Mouse (Mus musculus): ENCODE results near the gene Kcnn1. TPM values are rescaled to one million over a fixed set of nuclear protein-coding genes. Genes with fewer than 3 reads are reported as not detected.
"Not testable (repeated sequence)": the region's sequence is repeated elsewhere in the genome, so short reads cannot be mapped to it uniquely, and the experiment has no call there.

Gene Kcnn1
- total RNA-seq (2022), result 10 to 100 TPM; 12.5 to 14.4 (median 13.2) TPM

DNA sequence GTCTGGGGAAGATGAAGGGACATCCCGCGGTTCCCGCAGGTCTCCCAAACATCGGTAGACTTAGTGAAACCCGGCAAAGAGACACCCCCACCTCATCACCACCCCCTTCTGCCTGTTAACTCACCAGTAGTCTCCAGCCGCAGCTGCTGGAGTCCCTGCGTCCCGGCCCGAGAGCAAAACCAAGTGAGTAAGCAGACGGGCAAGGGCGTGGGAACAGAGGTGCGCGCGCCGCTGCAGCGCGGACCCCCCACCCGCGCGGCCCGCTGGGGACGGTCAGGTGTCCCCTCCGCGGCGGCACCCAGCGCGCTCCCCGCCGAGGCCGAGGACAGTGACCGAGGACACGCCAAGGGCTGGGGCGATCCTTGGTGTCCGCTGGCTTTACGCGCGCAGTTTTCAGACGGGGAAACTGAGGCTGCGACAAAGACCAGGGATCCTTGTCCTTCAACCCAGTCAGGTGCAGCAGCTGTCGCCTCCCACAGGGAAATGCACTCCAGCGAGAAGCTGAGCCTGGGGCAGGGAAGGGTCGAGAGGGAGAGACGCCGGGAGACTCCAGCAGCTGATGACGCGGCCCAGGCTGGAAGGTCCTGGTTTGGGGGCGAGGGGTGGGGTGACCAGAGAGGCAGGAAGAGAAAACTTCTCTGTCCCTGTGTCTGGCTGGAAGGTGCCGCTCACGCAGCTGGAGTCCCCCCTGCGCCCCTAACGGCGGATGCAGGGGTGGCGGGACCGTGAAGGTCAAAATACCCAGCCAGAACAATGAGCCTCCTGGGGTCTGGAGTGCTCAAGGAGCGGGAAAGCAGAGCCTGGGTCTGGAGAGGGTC, at the start of gene Kcnn1:
Gene Kcnn1, minus strand, starts transcription at position 435 of the 818 bp plus-strand sequence.
- DNase-seq (ENCODE audit: low spot score), result no peak

DNA sequence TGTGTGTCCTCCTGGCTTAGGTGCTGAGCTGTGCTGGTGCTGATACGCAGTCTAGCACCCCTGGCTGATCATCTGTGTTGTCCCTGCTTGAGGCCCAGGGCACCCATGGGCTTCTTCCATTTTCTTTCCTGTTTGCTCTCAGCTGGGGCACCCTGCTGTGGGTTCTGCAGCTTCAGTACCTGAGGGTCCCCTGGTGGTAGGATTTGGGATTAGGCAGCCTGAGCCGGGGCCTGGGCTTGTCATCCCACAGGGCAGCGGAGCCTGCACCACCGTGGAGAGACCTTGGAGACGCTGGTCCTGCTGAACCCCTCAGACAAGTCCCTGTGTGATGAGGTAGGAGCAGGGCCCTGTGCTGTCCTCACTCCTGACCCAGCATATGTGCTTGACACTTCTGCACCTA, 48.5 kb upstream of the Kcnn1 start:
- no peak for DNase-seq (ENCODE audit: low spot score)

DNA sequence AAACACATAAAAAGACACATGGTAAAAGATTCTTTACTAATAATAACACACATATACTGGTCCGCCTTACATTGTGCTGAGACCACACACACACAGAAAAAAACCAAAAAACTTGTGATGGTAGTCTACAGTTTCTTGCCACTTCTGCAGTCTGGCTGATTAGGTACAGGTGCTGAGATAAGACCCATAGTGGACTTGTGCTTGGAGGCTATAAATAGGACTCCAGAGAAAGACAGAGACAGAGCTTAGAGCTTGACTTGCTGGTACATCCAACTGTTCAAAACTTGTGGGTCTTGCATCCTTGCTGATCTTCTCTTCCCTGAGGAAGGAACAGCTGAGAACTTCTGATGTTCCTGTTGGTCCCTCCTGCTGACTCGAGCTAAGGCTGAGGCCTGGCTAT, 44.5 kb upstream of the Kcnn1 start:
- DNase-seq (ENCODE audit: low spot score), result no peak

DNA sequence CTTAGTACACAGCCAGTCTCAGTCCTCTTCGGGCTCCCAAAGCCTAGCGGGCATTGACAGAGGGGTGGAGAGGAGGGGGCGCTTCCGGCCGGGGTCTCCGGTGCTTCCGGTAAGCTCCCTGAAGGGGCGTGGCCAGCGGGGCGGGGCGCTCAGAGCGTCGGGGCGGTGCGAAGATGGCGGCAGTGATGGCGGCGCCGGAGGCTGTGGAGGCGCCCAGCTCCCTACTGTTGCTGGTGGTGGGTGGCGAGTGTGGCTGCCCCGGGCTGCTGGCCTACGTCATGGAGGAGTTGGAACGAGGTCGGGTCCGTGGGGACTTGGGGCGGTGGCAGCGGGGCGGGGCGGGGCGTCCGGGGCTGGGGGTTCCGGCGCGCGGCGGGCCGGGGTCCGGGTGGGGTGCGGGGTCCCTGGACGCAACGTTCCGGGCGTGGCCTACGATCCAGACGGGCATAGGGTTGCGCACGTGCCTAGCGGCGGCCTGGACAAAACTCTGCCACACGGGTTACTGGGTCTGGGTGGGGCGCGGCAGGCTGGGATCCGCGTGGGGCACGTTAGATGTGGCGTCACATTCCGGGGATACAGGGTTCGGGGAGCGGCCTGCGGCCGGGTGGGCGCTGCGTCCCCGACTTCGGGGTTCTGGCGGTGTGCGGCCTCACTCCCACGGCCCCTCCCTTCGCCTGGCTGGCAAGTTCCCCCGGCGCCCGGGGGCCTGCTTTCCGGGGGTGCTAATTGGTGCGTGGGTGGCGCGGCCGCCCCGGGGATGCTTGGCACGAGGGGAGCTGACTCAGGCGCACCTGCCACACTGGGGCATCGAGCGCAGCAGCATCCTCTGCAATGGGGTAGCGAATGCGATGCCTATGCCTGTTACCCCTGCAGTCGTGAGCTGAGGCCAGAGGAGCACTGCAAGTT, 43.0 kb upstream of the Kcnn1 start, which contains the start of gene Map1s:
Gene Map1s, plus strand, starts transcription at position 102 of the 906 bp plus-strand sequence.
- DNase-seq (ENCODE audit: low spot score), result peak; percentile 40

DNA sequence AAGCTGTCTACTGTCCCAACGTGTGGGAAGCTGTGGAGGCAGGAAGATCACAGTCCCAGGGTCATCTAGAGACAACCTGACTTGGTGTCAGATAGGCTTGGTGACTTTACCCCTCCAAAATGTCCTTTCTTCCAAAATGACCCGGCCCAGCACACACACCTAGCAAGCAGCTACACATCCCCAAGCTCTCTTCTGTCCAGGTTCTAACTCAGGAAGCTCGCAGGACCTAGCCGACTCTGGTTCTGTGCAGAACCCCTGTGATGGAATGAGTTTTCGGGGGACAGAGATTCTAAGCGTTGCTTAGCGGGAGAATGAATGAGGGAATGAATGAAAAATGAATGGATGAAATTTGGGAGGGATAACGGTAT, 42.4 kb upstream of the Kcnn1 start:
- DNase-seq (ENCODE audit: low spot score), result no peak

DNA sequence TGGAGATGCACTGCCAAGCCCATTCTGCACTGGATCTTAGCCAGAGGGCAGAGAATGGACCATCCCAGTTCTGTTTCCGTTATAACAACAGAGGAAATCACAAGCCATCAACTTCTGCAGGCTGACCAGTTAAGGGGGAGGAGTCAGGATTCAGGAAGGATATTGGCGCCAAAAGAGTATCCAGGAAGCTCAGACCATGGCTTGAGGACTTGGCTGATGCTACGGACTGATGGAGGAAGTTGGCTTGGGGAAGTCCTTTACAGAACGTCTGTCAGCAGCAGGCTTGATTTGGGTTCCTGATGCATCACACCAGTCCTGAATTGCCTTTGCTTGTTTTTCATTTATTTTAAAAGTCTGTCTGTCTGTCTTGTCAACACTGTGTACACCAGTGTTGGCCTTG, 41.5 kb upstream of the Kcnn1 start:
- peak; percentile 75 for DNase-seq (ENCODE audit: low spot score)

DNA sequence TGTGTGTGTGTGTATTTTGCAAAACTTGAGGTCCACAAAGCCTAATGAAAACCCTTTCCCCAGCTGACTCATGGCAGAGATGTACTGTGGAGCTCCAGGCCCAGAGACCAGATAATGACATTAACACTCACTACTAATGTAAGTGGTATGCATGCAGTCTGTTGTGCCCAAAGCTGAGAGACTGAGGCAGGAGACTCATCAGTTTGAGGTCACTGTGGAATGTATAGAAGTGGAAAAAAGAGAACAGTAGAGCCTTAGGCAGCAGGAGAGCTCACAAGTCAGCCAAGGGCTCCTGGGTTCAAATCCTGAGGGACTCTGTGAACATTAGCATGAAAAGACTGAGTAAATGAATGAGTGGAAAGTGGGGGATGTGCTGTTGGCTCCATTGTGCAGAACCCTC, 40.5 kb upstream of the Kcnn1 start:
- no peak for DNase-seq (ENCODE audit: low spot score)

DNA sequence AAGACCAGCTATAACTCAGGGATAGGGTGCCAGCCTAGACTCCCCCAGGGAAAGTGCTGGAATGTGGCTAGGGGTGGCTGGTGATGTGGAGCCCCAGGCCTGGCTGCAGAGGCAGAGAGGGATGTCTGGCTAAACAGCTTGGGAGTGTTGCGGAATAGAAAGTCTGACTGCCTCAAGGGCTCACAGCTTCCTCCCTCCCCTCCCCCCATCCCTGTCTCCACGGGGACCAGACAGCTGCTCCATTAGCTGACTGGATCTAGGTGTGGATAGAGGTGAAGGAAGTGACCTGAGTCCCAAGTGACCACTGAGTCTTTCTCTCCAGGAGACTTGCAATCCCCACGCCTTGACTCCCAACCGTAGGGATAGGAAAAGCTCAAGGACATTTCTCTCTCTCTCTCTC, 40.1 kb upstream of the Kcnn1 start:
- no peak for DNase-seq (ENCODE audit: low spot score)

DNA sequence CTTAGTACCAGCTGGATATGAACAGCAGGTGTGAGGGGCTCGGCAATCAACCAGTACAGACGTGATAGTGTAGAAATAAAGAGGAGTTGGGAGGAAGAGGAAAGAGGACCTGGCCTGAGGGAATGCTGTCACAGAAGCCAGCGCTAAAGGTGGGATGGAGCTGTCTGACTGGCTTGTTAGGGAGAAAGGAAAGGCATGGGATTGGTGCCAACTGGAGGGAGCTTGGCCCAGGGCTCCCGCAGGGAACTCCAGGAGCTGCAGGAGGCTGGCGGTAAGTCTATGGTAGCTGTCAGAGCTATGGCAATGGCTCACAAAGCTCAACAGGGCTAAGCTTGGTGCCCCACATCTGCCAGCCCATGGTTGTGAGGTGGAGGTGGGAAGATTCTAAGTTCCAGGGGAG, 39.2 kb upstream of the Kcnn1 start:
- no peak for DNase-seq (ENCODE audit: low spot score)

DNA sequence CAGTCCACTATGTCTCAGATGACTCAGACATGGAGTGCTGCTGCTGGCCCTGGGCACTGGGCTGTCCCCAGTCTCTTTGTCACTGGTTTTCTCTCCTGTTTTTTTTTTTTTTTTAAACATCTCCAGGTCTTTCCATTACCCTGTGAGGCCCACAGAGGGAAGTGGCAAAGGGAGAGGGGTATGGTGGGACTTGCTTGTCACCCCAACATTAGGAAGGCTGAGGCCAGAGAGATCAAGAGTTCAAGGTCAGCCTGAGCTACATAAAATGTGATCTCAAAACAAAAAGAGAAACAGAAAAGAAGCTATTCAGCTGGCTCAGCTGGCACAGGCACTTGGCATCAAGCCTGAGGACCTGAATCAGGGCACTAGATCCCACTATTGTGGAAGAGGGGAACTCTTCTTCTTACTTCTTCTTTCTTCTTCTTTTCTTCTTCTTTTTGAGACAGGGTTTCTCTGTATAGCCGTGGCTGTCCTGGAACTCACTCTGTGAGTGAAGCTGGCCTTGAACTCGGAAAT, 37.9 kb upstream of the Kcnn1 start:
- no peak for DNase-seq (ENCODE audit: low spot score)

DNA sequence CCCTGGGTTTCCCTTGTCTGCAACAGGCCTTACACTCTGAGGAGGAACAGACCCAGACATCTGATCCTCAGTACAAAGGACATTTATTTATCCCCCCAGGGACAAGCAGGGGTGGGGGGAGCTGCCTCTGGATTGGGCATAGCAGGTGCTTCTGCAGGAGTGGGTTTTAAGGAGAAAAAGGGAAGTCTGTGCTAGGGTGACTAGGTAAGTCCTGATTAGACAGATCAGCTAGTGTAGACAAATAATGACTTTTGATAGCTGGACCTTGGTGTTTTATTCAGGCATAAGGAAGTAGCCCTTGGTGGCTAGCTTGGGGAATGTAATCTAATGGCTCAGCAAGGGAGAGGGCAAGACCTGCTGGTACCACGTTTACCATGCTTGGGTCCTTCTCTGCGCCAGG, 36.2 kb upstream of the Kcnn1 start:
- DNase-seq (ENCODE audit: low spot score), result no peak

DNA sequence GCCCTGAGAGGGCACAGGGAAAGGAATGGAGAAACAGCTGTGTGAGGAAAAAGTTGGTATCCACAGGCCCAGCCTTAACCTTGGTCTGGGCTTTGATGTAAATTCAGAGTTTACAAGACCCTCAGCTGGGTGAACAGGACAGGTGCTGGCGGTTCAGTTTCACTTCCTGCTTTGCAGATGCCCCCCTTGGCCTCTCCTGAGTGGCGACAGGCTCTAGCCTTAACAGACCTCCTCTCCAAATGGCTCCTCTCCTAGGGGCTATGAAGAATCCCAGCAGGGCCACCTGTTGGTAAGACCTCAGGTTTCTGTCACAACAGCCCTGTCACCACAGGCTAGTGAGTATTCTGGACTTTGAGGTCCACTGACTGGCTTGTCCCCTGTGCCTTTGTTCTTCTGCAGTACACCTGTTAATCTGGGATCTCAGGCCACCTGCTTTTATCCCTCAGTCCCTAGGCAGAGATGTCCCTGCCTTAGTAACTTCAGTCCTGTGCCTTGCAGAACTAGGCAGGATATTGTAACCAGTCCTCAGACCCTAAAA, 35.7 kb upstream of the Kcnn1 start:
- no peak for DNase-seq (ENCODE audit: low spot score)

DNA sequence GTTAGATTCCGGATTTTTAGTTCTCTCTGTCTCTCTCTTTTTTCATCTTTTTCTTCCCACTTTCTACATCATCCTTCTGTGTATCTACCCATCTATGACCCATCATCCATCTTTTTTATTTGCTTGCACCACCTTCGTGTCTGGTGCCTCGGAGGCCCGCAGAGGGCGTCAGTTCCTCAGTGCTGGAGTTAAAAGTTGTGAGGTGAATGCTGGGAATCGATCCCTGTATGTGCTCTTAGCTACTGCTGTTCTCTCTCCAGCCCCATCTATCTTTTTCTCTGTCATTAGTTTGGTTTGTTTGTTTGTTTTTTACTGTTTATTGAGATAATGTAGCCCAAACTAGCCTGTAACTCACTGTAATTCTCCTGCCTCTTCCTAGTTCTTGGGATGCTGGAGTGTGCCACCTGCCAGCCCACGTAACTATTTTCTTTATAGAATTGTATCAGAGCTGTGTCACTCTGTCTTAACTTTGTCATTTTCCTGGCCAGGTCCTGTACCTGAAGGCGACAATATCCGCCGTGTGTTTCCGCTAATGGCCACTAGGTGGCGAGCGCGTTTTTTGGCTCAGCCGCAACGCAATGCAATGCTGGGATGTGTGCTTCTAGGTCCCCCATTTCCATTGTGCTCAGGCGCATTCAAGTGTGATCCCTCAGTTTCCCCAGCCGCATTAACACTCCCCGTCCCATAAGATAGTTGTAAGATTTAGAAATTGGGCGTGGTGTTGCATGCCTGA, 34.8 kb upstream of the Kcnn1 start:
- DNase-seq (ENCODE audit: low spot score), result peak; percentile 89

DNA sequence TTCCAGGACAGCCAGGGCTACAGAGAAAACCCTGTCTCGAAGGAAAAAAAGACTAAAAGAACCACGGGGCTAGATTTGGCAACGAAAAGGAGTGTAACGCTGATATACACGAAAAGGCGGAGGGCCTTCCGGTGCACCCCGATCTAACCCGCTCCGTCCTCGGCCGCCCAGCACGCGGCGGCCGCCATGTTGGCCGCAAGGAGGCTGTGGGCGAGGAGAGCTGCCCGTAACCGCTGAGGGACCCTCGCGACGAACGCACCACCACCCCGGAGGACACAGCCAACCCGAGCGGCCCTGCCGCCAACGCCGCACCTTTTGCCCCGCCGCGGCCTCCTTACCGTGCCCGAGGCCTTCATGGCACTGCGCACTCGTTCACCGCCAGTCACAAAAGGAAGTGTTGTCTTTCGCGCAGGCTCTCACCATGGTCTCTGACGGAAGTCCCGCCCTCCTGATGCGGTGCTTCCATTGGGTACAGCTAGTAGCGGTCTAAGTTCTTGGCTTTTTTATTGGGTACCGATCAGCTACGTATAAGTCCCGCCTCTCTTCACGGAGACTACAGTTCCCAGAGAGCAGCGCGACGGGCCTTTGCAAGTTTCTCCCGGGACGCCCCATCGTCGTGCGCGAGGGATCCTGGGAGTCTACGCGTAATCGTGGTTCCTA, 34.1 kb upstream of the Kcnn1 start, which contains the start of gene Rpl18a:
Gene Rpl18a, minus strand, starts transcription at position 392 of the 660 bp plus-strand sequence.
- DNase-seq (ENCODE audit: low spot score), result peak; percentile 99

DNA sequence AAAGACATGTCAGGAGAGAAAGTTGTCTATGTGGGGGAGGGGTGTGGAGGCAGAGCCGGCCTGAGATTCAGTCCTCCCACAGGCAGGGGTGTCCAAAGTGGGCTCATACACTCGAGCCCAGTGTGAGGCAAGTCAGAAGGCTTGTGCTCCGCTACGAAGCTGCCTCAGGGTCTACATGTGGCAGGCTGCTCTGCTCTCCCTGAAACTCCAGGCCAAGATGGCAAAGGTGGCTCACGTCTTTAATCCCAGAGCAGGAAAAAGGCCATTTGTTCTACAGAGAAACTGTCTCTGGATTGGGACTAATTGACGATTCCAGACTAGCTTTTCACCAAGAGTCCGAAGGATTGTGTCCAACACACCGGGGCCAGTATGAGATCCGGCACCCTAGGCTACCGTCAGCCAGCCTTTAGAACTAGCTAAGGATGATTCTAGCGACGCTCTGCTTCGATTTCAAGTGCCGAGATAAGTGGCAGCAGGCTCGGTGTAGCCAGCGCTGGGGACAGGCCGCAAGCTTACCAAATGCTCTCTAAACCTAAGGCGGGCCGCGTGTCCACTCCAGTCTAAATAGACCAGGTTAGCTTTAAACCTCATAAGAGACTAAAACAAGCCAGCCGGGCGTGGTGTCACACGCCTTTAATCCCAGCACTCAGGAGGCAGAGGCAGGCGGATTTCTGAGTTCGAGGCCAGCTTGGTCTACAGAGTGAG, 33.4 kb upstream of the Kcnn1 start:
- no peak for DNase-seq (ENCODE audit: low spot score)

DNA sequence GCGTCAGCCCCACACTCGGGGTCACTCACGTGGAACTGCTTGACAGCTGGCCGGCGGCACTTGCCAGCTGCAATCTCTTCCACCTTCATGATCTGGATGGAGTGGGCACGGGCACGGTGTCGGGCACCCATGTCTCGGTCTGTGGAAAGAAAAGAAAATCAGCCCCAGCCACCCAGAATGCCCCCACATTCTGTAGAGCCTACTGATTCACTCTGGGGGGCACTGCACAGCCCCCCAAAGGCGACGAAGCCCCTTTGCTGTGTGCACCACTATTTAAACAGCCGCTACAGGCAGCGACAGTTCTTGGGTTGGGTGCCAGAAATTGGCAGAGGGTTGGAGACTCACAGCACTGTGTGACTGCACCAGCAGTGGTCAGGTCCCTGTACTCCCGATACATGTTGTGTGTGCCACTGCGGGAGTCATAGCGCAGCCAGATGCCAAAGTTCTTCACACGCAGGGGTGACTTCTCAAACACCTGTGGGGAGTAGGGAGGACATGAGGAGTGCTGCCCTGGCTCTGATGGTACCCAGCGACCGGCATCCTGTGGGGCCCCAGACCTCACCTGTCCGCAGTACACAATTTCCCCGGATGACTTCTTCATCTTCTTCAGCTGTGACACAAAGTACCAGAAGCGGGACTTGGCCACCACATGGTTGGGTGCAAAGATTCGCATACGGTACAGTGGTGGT, 32.7 kb upstream of the Kcnn1 start:
- not testable (repeated sequence) for DNase-seq (ENCODE audit: low spot score)

DNA sequence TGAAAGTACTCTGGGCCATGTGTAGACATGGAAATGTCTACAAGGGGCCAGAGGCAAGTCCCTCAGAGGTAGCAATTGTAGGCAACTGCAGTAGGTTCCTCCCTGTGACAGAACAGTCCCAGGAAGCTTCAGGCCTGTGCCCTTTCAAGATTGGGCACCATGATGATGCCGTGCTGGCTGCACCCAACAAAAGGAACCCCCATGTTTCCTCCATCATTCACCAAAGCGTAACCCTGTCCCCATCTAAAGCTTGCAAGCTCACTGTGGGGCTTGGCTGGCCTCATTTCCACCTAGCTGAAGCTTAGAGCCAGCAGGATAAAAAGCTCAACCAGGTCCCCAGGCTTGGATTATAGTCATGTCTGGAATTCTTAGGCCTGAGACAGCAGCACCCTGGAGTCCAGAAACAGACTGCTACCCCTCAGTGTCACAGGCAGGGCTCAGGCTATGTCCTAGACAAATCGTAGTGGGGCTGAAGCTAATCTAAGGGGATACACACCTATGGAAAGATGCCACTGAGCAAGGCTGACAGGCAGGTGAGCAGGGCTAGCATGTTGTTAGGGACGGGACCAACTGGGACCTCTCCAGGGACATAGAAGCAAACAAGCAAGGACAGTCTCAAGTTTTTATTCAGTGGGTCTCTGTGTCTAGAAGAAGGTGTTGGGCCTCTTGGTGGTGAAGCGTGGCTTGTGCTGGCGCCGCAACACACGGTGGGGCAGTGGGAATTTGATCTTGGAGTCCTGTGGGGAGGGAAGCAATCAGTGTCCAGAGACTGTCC, 31.9 kb upstream of the Kcnn1 start:
- DNase-seq (ENCODE audit: low spot score), result no peak

DNA sequence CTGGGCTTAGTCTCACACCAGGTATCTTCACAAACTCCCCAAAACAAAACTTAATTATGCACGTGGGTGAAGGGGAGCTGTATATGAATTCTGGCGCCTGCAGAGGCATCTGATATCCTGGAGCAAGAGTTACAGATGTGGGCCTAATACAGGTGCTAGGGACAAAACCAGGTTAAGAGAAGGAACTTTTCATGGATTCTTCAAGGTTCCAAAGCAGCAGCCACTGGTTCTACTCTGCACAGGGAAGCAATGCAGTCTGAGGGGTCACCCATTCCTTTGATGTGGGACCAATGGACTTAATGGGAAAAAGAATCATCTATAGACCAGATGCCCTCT, 31.3 kb upstream of the Kcnn1 start:
- no peak for DNase-seq (ENCODE audit: low spot score)
